Mouse (Mus musculus) adrenal gland, postnatal 25 days (tissue): ENCODE measurements around the gene Tmed2. TPM values are rescaled to one million over a fixed set of nuclear protein-coding genes. Genes with fewer than 3 reads are reported as not detected.
"Not testable (repeated sequence)": the region's sequence is repeated elsewhere in the genome, so short reads cannot be mapped to it uniquely, and the experiment has no call there.

Source experiments
- DNase-seq: peaks from one replicate; pipeline ENCODE4 v3.0.0; 2021; ENCODE audit warnings: mixed read lengths
- long read RNA-seq: library from polyadenylated mRNA; stranded (forward); transcript quantifications from one replicate; pipeline ENCODE4 v2.0.0, GENCODE M21; 2021
- total RNA-seq: library from RNA; stranded (reverse); gene quantifications from 2 replicates; pipeline ENCODE4 v1.2.3, GENCODE M21; 2021

Gene Tmed2
- 186 and 197 TPM in 2 replicates for total RNA-seq
- long read RNA-seq, transcript Tmed2-201 (4 exons, 2,074 nt): major isoform, 366 of 395 reads
- long read RNA-seq, partial matches to known transcripts: 4 of 395 reads
- long read RNA-seq, other reads (novel, unspliced or antisense): 22 of 395 reads

DNA sequence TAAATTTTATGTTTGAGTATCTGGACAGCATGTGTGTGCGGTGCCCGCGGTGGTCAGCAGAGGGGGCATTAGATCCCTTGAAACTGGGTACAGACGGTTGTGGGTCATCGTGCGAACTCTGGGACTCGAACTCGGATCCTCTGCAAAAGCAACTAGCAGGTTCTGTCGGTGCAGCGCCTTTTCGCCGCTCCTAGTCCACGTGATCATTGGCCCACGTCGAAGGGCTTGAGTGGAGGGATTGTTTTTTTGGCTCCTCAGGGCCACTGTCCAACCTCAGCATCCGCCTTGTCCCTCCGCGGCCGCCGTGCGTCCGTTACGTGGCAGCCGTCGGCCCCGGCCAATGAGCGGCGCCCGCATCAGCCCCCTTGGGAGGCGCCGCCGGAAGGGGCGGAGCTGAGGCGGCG, at the start of gene Tmed2:
Gene Tmed2, plus strand, starts transcription at position 313 of the 404 bp plus-strand sequence.
- peak; percentile 94 for DNase-seq

DNA sequence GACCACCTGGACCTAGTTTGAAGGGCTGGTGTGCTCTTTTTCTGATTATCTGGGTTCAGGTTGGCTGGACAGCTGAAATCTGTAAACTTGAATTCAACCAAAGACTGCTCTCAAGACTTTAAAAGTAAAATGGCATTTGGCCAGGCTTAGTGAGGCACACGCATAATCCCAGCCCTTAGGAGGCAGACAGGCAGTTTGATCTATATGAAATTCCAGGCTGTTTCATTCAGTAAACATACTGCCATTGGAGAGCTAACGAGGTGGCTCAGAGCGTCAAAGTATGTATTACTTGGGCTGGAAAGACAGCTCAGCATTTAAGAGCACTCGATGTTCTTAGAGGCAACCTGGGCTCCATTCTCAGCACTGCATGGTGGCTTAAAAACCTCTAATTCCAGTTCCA, 48.8 kb upstream of the Tmed2 start:
- no peak for DNase-seq

DNA sequence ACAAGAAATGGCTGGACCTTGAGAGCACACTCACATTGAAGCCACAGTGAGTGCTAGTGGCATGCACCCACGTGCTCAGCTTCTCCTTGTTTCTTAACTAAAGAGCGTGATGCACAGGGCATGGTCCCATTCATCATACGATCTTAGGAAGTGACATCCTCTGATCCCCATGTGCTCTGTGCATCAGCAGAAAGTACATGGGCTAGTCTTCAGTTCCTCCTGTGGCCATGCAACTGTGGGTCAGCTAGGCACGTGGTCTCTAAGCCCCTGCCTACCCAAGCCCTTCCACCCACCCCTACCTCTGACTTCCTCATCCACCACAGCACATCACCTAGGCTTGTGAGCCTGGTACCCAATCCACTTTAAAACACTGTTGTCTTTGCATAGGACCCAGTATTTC, 47.9 kb upstream of the Tmed2 start:
- no peak for DNase-seq

GRCm38 (mm10) chr5:124493455-124493854, 47.0 kb upstream of the Tmed2 start:
- no peak for DNase-seq

DNA sequence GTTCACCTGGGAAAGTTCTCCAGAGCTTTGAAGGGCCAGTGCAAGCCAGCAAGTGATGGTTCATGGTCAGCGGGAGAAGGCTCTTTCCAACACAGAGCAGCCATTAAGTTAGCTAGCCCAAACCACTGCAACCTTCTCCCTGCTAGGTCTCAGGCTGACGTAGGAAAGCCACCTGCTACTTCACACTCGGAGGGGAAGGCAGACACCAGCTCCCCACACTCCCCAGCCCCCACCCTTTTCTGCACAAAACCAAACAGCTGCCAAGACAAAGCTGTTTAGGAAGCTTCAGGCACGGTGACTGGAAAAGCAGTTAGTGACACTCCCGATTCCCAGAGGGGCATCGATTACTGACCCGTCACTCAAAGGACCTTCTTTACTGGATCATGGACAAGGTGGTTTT, 44.9 kb upstream of the Tmed2 start:
- no peak for DNase-seq

- DNase-seq: no peak
Measured at GRCm38 (mm10) chr5:124496614-124497514, 43.6 kb upstream of the Tmed2 start.

- peak; percentile 28 for DNase-seq
Measured at GRCm38 (mm10) chr5:124498221-124498876, 42.1 kb upstream of the Tmed2 start.

GRCm38 (mm10) chr5:124499001-124499400, 41.5 kb upstream of the Tmed2 start:
- DNase-seq: no peak

GRCm38 (mm10) chr5:124500037-124500436, 40.5 kb upstream of the Tmed2 start:
- not testable (repeated sequence) for DNase-seq

DNA sequence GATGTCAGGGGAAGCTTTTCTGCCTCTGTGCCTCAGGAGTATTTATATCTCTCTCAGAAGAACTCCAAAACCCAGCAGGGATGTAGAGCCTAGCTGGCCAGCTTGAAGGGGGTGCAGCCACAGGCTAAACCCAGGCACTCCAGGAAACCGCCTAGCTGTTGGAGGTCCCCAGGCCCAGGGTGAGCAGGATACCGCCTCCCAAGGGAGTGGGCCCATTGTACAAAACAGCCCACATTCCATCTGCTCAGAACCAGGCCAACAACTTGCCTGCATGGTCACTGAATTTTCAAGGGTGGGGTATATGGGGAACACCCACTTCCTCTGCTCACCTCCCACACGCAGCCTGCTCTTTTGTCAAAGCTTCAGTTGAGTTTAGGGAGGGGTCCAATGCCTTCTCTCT, 39.9 kb upstream of the Tmed2 start:
- no peak for DNase-seq

DNA sequence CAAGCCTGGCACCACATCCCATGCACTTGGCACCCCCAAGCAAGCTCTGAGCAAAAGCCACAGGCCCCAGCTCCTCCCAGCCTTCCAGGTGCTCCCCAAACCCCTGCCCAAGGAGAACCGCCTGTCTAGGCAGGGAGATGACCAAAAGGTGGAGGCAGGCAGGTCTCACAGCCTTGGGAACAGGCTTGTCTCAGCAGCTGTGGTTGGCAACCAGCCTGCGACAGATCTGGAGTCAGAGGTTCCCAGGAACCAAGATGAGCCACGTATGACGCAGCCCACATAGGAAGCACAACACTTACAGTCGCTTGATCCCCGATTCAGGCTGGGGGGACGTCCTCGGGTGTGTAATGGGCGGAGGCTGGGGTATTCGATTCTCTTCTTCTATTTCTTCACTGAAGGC, 39.0 kb upstream of the Tmed2 start:
- DNase-seq: no peak

DNA sequence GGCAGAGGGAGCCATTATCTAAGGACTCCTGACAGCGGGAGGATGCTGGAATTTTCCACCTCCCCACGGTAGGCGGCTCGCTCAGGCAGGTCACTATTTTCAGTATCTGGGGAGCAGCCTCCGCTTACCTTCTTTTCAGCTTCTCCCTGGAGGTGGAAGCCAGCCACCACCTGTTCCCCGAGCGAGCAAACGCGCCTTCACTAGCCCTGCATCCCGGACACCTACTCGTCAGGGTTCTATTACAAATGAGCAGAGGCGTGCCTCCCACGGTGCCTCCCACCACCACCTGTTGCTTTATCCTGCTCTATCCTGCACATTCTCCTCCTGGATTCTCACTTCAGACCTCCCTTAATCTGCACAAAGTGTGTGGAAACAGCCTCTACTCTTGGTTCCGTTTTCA, 36.8 kb upstream of the Tmed2 start:
- DNase-seq: no peak

GRCm38 (mm10) chr5:124505235-124505634, 35.3 kb upstream of the Tmed2 start:
- DNase-seq: no peak

DNA sequence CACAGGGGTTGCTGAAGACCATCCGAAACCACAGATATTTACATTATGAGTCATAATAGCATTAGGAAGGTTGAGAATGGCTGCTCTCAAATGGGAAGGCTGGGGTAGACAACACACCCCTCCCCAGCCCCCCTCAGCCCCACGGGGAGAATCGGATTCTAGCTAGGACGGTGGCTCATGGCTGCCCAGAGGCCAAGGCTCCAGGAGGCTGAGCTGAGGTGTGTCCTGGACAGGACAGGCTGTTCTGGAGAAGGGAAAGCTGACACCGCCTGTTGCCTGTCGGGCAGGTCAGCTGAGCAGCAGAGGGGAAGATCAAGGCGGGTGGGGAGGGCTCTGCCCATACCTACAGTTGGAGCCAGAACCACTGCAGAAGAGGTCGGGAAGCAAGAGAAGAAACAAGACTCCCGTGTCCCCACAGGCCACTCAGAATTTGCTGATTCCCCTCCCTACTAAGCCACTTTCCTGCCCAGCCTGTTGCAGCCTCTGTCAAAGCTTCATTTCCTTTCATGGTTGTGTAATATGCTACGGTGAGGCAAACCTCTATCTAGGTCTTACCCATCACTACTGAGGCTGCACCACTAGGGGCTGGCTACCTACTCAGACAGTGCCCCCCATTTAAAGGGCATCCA, 33.6 kb upstream of the Tmed2 start:
- no peak for DNase-seq

DNA sequence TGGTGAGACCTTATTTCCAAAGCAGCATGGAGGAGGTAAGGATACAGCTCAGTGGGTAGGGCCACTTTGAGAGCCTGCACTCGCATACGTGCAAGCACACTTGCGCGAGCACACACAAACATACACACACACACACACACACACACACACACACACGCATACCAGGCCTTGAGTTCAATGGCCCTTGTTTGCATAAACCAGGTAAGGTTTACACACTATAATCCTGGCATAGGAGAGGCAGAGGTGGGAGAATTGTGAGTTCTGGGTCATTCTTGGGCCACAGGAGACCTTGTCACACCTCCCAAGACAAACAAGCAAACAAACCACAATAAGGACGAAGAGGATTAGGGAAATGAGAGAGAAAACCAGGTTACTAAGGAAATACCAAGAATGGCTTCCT, 31.3 kb upstream of the Tmed2 start:
- DNase-seq: no peak

DNA sequence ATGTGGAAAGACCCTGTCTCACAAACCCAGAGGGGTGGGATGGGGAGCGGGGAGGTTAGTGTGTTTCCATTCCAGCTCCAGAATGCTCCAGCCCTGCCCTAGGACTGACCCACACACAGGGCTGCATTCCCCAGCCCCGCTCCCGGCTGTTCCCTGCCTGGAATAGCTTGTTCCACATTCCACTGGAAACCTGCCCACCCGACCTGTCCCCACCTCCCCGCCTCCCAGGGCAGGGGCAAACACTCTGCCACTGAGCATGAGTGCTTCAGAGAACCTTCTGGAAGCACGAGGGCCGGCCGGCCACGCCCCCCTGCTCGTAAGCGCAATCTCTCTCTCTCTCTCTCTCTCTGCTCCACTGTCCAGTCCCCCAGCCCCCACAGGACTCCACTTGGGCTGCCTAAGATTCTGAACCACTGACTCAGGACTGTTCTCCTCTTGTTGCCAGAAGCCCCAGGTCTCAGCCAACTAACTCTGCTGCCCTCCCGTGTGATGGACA, 30.7 kb upstream of the Tmed2 start:
- no peak for DNase-seq

- DNase-seq: no peak
Measured at GRCm38 (mm10) chr5:124510536-124511050, 29.9 kb upstream of the Tmed2 start.

DNA sequence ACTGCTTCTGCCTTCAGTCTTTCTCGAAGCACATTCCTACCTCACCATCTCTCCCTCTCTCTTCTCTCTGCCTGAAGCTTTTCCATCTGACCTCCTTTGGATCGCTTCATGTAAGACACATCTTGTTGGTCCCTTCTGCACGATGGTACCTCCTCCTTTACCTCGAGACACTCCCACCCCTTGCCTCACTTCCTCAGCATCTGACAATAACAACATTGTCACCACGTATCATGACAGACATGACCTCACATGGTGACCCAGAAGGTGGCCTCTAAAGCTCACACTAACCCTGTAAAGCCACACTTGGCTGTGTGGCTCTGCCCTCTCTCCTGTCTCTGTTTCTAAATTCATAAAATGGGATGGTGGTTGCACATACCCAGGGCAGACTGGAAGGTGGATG, 24.7 kb upstream of the Tmed2 start:
- DNase-seq: no peak

DNA sequence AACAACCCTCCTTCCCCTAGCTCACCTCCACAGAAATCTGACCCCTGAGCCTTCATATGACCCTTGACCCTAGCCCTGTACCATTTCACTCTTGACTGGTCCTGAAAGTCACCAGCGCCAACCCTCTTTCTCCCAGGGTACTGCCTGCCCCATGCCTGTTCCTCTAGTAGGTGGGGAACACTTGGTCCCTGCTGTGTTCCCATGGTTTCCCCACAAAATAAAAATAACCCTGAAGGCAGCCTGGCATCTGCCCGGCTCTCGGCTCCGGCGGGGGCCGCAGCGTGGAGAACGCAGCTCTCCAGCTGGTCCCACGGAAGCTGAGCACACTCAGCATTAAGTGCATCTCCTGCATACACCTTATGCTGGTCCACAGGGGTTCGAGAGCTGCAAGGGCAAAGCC, 21.8 kb upstream of the Tmed2 start:
- DNase-seq: no peak

- no peak for DNase-seq
Measured at GRCm38 (mm10) chr5:124521588-124521987, 18.9 kb upstream of the Tmed2 start.

GRCm38 (mm10) chr5:124523032-124523431, 17.5 kb upstream of the Tmed2 start:
- no peak for DNase-seq

DNA sequence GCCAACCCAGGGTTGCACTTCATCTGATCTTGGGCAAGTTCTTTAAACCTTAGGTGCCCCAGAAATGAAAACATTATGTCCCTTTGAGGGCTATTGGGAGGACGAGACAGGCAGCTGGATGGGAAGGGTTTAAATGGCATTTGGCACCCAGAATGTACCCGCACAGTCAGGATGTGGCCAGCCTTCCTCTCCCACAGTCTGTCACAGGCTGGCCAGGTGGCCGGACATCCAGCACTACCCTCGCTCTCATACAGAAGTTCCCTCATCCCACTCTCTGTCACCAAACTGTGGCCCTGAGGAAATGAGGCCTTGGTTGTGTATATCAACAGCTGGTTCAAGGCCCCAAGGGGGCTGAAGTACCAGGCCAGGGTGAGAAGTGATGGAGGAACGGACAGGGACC, 15.6 kb upstream of the Tmed2 start:
- DNase-seq: no peak

DNA sequence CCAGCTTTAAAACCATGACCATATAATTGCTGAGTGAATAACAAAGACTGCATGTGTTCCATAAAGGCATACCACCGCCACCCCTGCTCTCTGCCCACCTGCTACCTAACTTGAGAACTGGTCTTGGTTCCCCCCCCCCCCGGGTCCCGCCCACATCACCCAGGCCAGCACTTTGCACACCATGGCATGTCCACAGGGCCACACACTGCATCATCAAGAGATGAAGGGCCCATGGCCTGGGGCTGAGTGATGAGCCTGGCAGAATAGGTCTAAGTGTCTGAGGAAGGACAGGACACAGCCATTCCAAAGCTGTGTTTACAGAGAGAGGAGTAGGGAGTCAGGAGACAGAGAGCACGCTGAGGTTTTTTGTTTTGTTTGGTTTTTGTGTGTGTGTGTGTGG, 12.1 kb upstream of the Tmed2 start:
- no peak for DNase-seq
